ENCODE assay signal across 10 mouse cellular contexts in genomic region chr4:59818498-59818897, GRCm38 (mm10). TPM values are rescaled to one million over a fixed set of nuclear protein-coding genes. Genes with fewer than 3 reads are reported as not detected.
DNase-seq lines count a peak whose midpoint lies in the region; ATAC-seq and TF ChIP-seq lines count a peak whose summit lies in the region.
"Had no signal": no experiment of that assay in that cellular context is flagged by ENCODE, and none has a peak within 500 bp of the region (broad histone marks: within the 10 kb centered on the region; RNA-seq: fewer than 3 reads in every experiment).

No protein-coding gene starts in this region.

- no peaks in the 10 kb centered on the region for H3K9me3 ChIP-seq in kidney, postnatal 0 days (replicated peaks; ENCODE audit: low read length)
- H3K9me3 ChIP-seq in neural tube, embryonic 14.5 days (ENCODE audit: control insufficient read depth, low read length) = no peaks in the 10 kb centered on the region

- ATAC-seq in kidney, postnatal 0 days (replicated peaks; ENCODE audit: low FRiP score, low read depth) = 0 out of 2 replicates have a peak, but pooled peaks have one; percentile 11
- ATAC-seq in neural tube, embryonic 14.5 days (ENCODE audit: low read depth) = no peak

- H3K9ac ChIP-seq in kidney, postnatal 0 days (ENCODE audit: low read depth, low read length) = no peak overlapping the region
- no peak overlapping the region for H3K9ac ChIP-seq in neural tube, embryonic 14.5 days (replicated peaks; ENCODE audit: low read depth, low read length)

- no peaks in the 10 kb centered on the region for H3K27me3 ChIP-seq in cerebellum, adult 2 months (ENCODE audit: control insufficient read depth, insufficient read depth, low read length)
- H3K27me3 ChIP-seq in kidney, postnatal 0 days (ENCODE audit: insufficient read depth, low read length) = no peaks in the 10 kb centered on the region
- H3K27me3 ChIP-seq in neural tube, embryonic 14.5 days (ENCODE audit: control insufficient read depth, insufficient read depth, low read length) = no peaks in the 10 kb centered on the region

- peaks cover 65% of the 10 kb centered on the region for H3K4me1 ChIP-seq in cerebellum, adult 2 months (ENCODE audit: control insufficient read depth, insufficient read depth, low read length)
- H3K4me1 ChIP-seq in kidney, postnatal 0 days (replicated peaks; ENCODE audit: insufficient read depth, low read length) = 0 out of 2 replicates have a peak, but pooled peaks cover 13% of the 10 kb centered on the region
- peaks cover 12% of the 10 kb centered on the region; the same call in 1 of the 2 replicates for H3K4me1 ChIP-seq in neural tube, embryonic 14.5 days (ENCODE audit: control insufficient read depth, insufficient read depth, low read length)

- H3K4me3 ChIP-seq in cerebellum, adult 2 months (replicated peaks; ENCODE audit: insufficient read depth, low read depth, low read length) = no peak overlapping the region
- no peak overlapping the region for H3K4me3 ChIP-seq in kidney, postnatal 0 days (replicated peaks; ENCODE audit: low read depth, low read length)
- H3K4me3 ChIP-seq in neural tube, embryonic 14.5 days (ENCODE audit: low read depth, low read length) = no peak overlapping the region

- peak overlapping the region; percentile 70 for H3K27ac ChIP-seq in cerebellum, adult 2 months (ENCODE audit: insufficient read depth, low read length)
- peak overlapping the region; percentile 65 for H3K27ac ChIP-seq in kidney, postnatal 0 days
- H3K27ac ChIP-seq in neural tube, embryonic 14.5 days (ENCODE audit: low read depth, low read length) = peak overlapping the region; percentile 0; the same call in 1 of the 2 replicates

- H3K36me3 ChIP-seq in kidney, postnatal 0 days (ENCODE audit: insufficient read depth, low read length) = no peaks in the 10 kb centered on the region
- no peaks in the 10 kb centered on the region for H3K36me3 ChIP-seq in neural tube, embryonic 14.5 days (ENCODE audit: control insufficient read depth, insufficient read depth, low read length)

- TF ChIP-seq POLR2A in cerebellum, adult 2 months (IDR thresholded peaks at IDR 0.05; ENCODE audit: borderline replicate concordance, insufficient read depth, low read length) = no peak

- TF ChIP-seq CTCF in cerebellum, adult 2 months (IDR thresholded peaks at IDR 0.05; ENCODE audit: borderline replicate concordance, insufficient read depth, low read depth, low read length) = no peak
- no peak for TF ChIP-seq CTCF in kidney, postnatal 0 days (IDR thresholded peaks at IDR 0.05; ENCODE audit: low read depth)

- no peak overlapping the region for H3K4me2 ChIP-seq in kidney, postnatal 0 days (ENCODE audit: low read length)
- no peak overlapping the region for H3K4me2 ChIP-seq in neural tube, embryonic 14.5 days (ENCODE audit: low read depth, low read length)

- peak in 1 of 2 experiments; percentile 24 for DNase-seq in cerebellum, adult 2 months
- no peak for DNase-seq in cerebellum, postnatal 14 days
- DNase-seq in kidney, postnatal 0 days (ENCODE audit: low spot score) = no peak
- no peak for DNase-seq in kidney, adult 9 months
- DNase-seq in right cerebral cortex, adult 18-20 months = peak; percentile 56
- no peak for DNase-seq in right cerebral cortex, postnatal 36 days (ENCODE audit: low spot score in 2 of 2)
- no peak for DNase-seq in urinary bladder, postnatal 10 days (ENCODE audit: low spot score)
- DNase-seq: adrenal gland, postnatal 10 days; cerebellum, adult 8-10 months had no signal

- WGBS in cerebellum, adult 2 months = 71% methylated on average over 10 of the region's 10 CpGs
- 81% methylated on average over 10 of the region's 10 CpGs for WGBS in kidney, postnatal 0 days
- 72% methylated on average over 10 of the region's 10 CpGs for whole genome bisulfite sequencing in neural tube, embryonic 14.5 days

RNA-seq across cellular contexts. Expression of gene Snx30, which starts 12.9 kb away (rescaled TPM):
- polyA plus RNA-seq in cerebellum, adult 2 months (2012; rRNA removed) = 24.7 and 26.1 TPM in 2 replicates
- polyA plus RNA-seq in kidney, postnatal 0 days (2015; fragmentation: Nextera tagmentation; extraction: Ambion mirVana) = 6.0 and 7.0 TPM in 2 replicates
- polyA plus RNA-seq in neural tube, embryonic 14.5 days (2014; fragmentation: Nextera tagmentation; extraction: Ambion mirVana) = 18.9 and 20.5 TPM in 2 replicates

RNA-seq across cellular contexts. Expression of gene Inip, which starts 17.1 kb away (rescaled TPM):
- 22.5 and 23.3 TPM in 2 replicates for polyA plus RNA-seq in cerebellum, adult 2 months (2012; rRNA removed)
- 40.2 and 45.3 TPM in 2 replicates for polyA plus RNA-seq in kidney, postnatal 0 days (2015; fragmentation: Nextera tagmentation; extraction: Ambion mirVana)
- polyA plus RNA-seq in neural tube, embryonic 14.5 days (2014; fragmentation: Nextera tagmentation; extraction: Ambion mirVana) = 53.5 and 60.6 TPM in 2 replicates

Comparison
In these comparisons a context has a peak if more than half of its experiments do, and no peak if none do; other contexts are left out.
1. H3K27ac ChIP-seq: peak in every context shown above with its lines; median percentile 70 in cerebellum, adult 2 months; 65 in kidney, postnatal 0 days; 0 in neural tube, embryonic 14.5 days.